Mouse (Mus musculus): ENCODE data around the gene Tmem45b. TPM values are rescaled to one million over a fixed set of nuclear protein-coding genes. Genes with fewer than 3 reads are reported as not detected.

Gene Tmem45b
- polyA plus RNA-seq, 1 experiment from 2014 or later = not detected

- 67% methylated on average over 7 of the region's 7 CpGs for WGBS
These were observed 26.4 kb downstream of the Tmem45b start for GRCm38 (mm10) chr9:31437861-31438260.

GRCm38 (mm10) chr9:31435415-31435814 is 28.8 kb downstream of the Tmem45b start:
- H3K9me3 ChIP-seq = no peaks in the 10 kb centered on the region
- H3K4me2 ChIP-seq (replicated peaks) = no peak overlapping the region
- H3K36me3 ChIP-seq = no peaks in the 10 kb centered on the region
- no peak overlapping the region for H3K27ac ChIP-seq
- no peak overlapping the region for H3K4me3 ChIP-seq
- WGBS = 86% methylated on average over 8 of the region's 8 CpGs
- H3K27me3 ChIP-seq = no peaks in the 10 kb centered on the region
- no peak overlapping the region for H3K9ac ChIP-seq
- ATAC-seq (ENCODE audit: low FRiP score, low read depth) = no peak
- H3K4me1 ChIP-seq = no peaks in the 10 kb centered on the region

More at GRCm38 (mm10) chr9:31437861-31438260, 26.4 kb downstream of the Tmem45b start:
- Histone ChIP-seq H3K9me3 (no peaks in the 10 kb centered on the region), H3K9ac (no peak overlapping the region), H3K27me3 (no peaks in the 10 kb centered on the region), H3K4me3 (no peak overlapping the region), H3K27ac (no peak overlapping the region), H3K36me3 (no peaks in the 10 kb centered on the region), H3K4me1 (no peaks in the 10 kb centered on the region), H3K4me2 (replicated peaks) (no peak overlapping the region)
- no peak for ATAC-seq (ENCODE audit: low FRiP score, low read depth)

GRCm38 (mm10) chr9:31433431-31433830 is 30.8 kb downstream of the Tmem45b start:
- H3K4me1 ChIP-seq = no peaks in the 10 kb centered on the region
- no peak for ATAC-seq (ENCODE audit: low FRiP score, low read depth)
- H3K36me3 ChIP-seq = no peaks in the 10 kb centered on the region
- H3K9me3 ChIP-seq = no peaks in the 10 kb centered on the region
- H3K4me3 ChIP-seq = no peak overlapping the region
- H3K27ac ChIP-seq = no peak overlapping the region
- no peak overlapping the region for H3K9ac ChIP-seq
- H3K4me2 ChIP-seq (replicated peaks) = no peak overlapping the region
- no peaks in the 10 kb centered on the region for H3K27me3 ChIP-seq
- WGBS = 76% methylated on average over 3 of the region's 3 CpGs

GRCm38 (mm10) chr9:31432336-31432975 is 31.8 kb downstream of the Tmem45b start:
- no peaks in the 10 kb centered on the region for H3K9me3 ChIP-seq
- H3K4me2 ChIP-seq (replicated peaks) = no peak overlapping the region
- H3K4me3 ChIP-seq = no peak overlapping the region
- H3K4me1 ChIP-seq = no peaks in the 10 kb centered on the region
- WGBS = 79% methylated on average over 7 of the region's 7 CpGs
- H3K36me3 ChIP-seq = no peaks in the 10 kb centered on the region
- H3K27me3 ChIP-seq = no peaks in the 10 kb centered on the region
- ATAC-seq (ENCODE audit: low FRiP score, low read depth) = no peak
- no peak overlapping the region for H3K27ac ChIP-seq
- no peak overlapping the region for H3K9ac ChIP-seq

GRCm38 (mm10) chr9:31431751-31432150 is 32.5 kb downstream of the Tmem45b start:
- Histone ChIP-seq H3K27me3 (no peaks in the 10 kb centered on the region), H3K9me3 (no peaks in the 10 kb centered on the region), H3K27ac (no peak overlapping the region), H3K9ac (no peak overlapping the region), H3K4me1 (no peaks in the 10 kb centered on the region), H3K36me3 (no peaks in the 10 kb centered on the region), H3K4me3 (no peak overlapping the region), H3K4me2 (replicated peaks) (no peak overlapping the region)
- no peak for ATAC-seq (ENCODE audit: low FRiP score, low read depth)
- WGBS = 72% methylated on average over 5 of the region's 5 CpGs

GRCm38 (mm10) chr9:31430011-31430410 is 34.3 kb downstream of the Tmem45b start:
- H3K9me3 ChIP-seq = no peaks in the 10 kb centered on the region
- H3K9ac ChIP-seq = no peak overlapping the region
- WGBS = 78% methylated on average over 9 of the region's 9 CpGs
- H3K27ac ChIP-seq = no peak overlapping the region
- H3K27me3 ChIP-seq = no peaks in the 10 kb centered on the region
- no peak for ATAC-seq (ENCODE audit: low FRiP score, low read depth)
- no peaks in the 10 kb centered on the region for H3K4me1 ChIP-seq
- H3K36me3 ChIP-seq = no peaks in the 10 kb centered on the region
- H3K4me2 ChIP-seq (replicated peaks) = no peak overlapping the region
- H3K4me3 ChIP-seq = no peak overlapping the region

GRCm38 (mm10) chr9:31428971-31429370 is 35.3 kb downstream of the Tmem45b start:
- Histone ChIP-seq H3K9me3 (no peaks in the 10 kb centered on the region), H3K4me3 (no peak overlapping the region), H3K36me3 (peaks cover 5% of the 10 kb centered on the region), H3K9ac (no peak overlapping the region), H3K4me1 (no peaks in the 10 kb centered on the region), H3K27ac (no peak overlapping the region), H3K4me2 (replicated peaks) (no peak overlapping the region), H3K27me3 (no peaks in the 10 kb centered on the region)
- WGBS = 76% methylated on average over 7 of the region's 7 CpGs
- no peak for ATAC-seq (ENCODE audit: low FRiP score, low read depth)

- no peak overlapping the region for H3K27ac ChIP-seq
These were observed 42.1 kb downstream of the Tmem45b start for GRCm38 (mm10) chr9:31422143-31422542.

GRCm38 (mm10) chr9:31418821-31419220 is 45.4 kb downstream of the Tmem45b start:
- H3K9me3 ChIP-seq = no peaks in the 10 kb centered on the region
- H3K9ac ChIP-seq = no peak overlapping the region
- no peaks in the 10 kb centered on the region for H3K27me3 ChIP-seq
- 100% methylated on average over 1 of the region's 1 CpGs for WGBS
- H3K36me3 ChIP-seq = peaks cover 85% of the 10 kb centered on the region
- no peak overlapping the region for H3K4me3 ChIP-seq
- no peak overlapping the region for H3K4me2 ChIP-seq (replicated peaks)
- no peaks in the 10 kb centered on the region for H3K4me1 ChIP-seq
- H3K27ac ChIP-seq = no peak overlapping the region
- ATAC-seq (ENCODE audit: low FRiP score, low read depth) = no peak

More at GRCm38 (mm10) chr9:31422143-31422542, 42.1 kb downstream of the Tmem45b start:
- H3K27me3 ChIP-seq = no peaks in the 10 kb centered on the region
- no peaks in the 10 kb centered on the region for H3K9me3 ChIP-seq
- no peak overlapping the region for H3K9ac ChIP-seq
- WGBS = 82% methylated on average over 5 of the region's 5 CpGs
- no peaks in the 10 kb centered on the region for H3K4me1 ChIP-seq
- H3K4me2 ChIP-seq (replicated peaks) = no peak overlapping the region
- ATAC-seq (ENCODE audit: low FRiP score, low read depth) = no peak
- H3K4me3 ChIP-seq = no peak overlapping the region
- peaks cover 61% of the 10 kb centered on the region for H3K36me3 ChIP-seq

GRCm38 (mm10) chr9:31412165-31412564 is 52.1 kb downstream of the Tmem45b start:
- WGBS = 93% methylated on average over 4 of the region's 4 CpGs
- H3K4me1 ChIP-seq = no peaks in the 10 kb centered on the region

GRCm38 (mm10) chr9:31405217-31405616 is 59.0 kb downstream of the Tmem45b start:
- Histone ChIP-seq H3K4me3 (no peak overlapping the region), H3K9ac (no peak overlapping the region), H3K4me2 (replicated peaks) (no peak overlapping the region), H3K4me1 (no peaks in the 10 kb centered on the region), H3K27me3 (no peaks in the 10 kb centered on the region), H3K27ac (no peak overlapping the region), H3K9me3 (no peaks in the 10 kb centered on the region), H3K36me3 (peaks cover 92% of the 10 kb centered on the region)
- no peak for ATAC-seq (ENCODE audit: low FRiP score, low read depth)
- WGBS = 65% methylated on average over 6 of the region's 6 CpGs

More at GRCm38 (mm10) chr9:31412165-31412564, 52.1 kb downstream of the Tmem45b start:
- Histone ChIP-seq H3K36me3 (peaks cover 94% of the 10 kb centered on the region), H3K9ac (no peak overlapping the region), H3K4me2 (replicated peaks) (no peak overlapping the region), H3K9me3 (no peaks in the 10 kb centered on the region), H3K27me3 (no peaks in the 10 kb centered on the region), H3K4me3 (no peak overlapping the region), H3K27ac (no peak overlapping the region)
- no peak for ATAC-seq (ENCODE audit: low FRiP score, low read depth)

GRCm38 (mm10) chr9:31404311-31404710 is 60.0 kb downstream of the Tmem45b start:
- Histone ChIP-seq H3K36me3 (peaks cover 92% of the 10 kb centered on the region), H3K9me3 (no peaks in the 10 kb centered on the region), H3K27me3 (no peaks in the 10 kb centered on the region), H3K9ac (no peak overlapping the region), H3K4me1 (no peaks in the 10 kb centered on the region), H3K27ac (no peak overlapping the region), H3K4me3 (no peak overlapping the region), H3K4me2 (replicated peaks) (no peak overlapping the region)
- WGBS = 90% methylated on average over 2 of the region's 2 CpGs
- no peak for ATAC-seq (ENCODE audit: low FRiP score, low read depth)

GRCm38 (mm10) chr9:31400441-31400840 is 63.8 kb downstream of the Tmem45b start:
- no peak for ATAC-seq (ENCODE audit: low FRiP score, low read depth)
- no peak overlapping the region for H3K27ac ChIP-seq
- H3K4me1 ChIP-seq = no peaks in the 10 kb centered on the region
- H3K4me3 ChIP-seq = no peak overlapping the region
- 51% methylated on average over 4 of the region's 4 CpGs for WGBS
- no peak overlapping the region for H3K4me2 ChIP-seq (replicated peaks)
- no peaks in the 10 kb centered on the region for H3K27me3 ChIP-seq
- peaks cover 94% of the 10 kb centered on the region for H3K36me3 ChIP-seq
- H3K9me3 ChIP-seq = no peaks in the 10 kb centered on the region
- H3K9ac ChIP-seq = no peak overlapping the region

Measured in limb, embryonic 13.5 days (tissue).